Mouse (Mus musculus) myocyte (in vitro differentiated cells): Measurements from ENCODE around the gene Usp46. TPM values are rescaled to one million over a fixed set of nuclear protein-coding genes. Genes with fewer than 3 reads are reported as not detected.
"Not testable (repeated sequence)": the region's sequence is repeated elsewhere in the genome, so short reads cannot be mapped to it uniquely, and the experiment has no call there.

Experiments used
- H3K27me3 ChIP-seq: one replicate; pipeline ENCODE4 v1.6.1; 2011; ENCODE audit not compliant: control insufficient read depth, insufficient read depth, insufficient read length
- H3K36me3 ChIP-seq: one replicate; pipeline ENCODE4 v1.6.1; 2011; ENCODE audit not compliant: control insufficient read depth, insufficient read depth
- H3K4me2 ChIP-seq: one replicate; pipeline ENCODE4 v1.6.1; 2011; ENCODE audit warnings: low read depth, control low read depth
- H3K4me3 ChIP-seq: one replicate; pipeline ENCODE4 v1.5.1; 2011; ENCODE audit warnings: mild to moderate bottlenecking, control low read depth, moderate library complexity
- H3K79me2 ChIP-seq: one replicate; pipeline ENCODE4 v1.6.1; 2011; ENCODE audit not compliant: control insufficient read depth, insufficient read depth
- H3ac ChIP-seq: one replicate; pipeline ENCODE4 v1.6.1; 2011; ENCODE audit not compliant: control insufficient read depth, insufficient read length
- CEBPB ChIP-seq: IDR thresholded peaks from 2 replicates; pipeline ENCODE4 v1.6.1; 2011; ENCODE audit warnings: mild to moderate bottlenecking, moderate library complexity; ENCODE audit not compliant: poor library complexity, insufficient read depth, severe bottlenecking
- E2F4 ChIP-seq: IDR thresholded peaks from one replicate; pipeline ENCODE4 v1.6.1; 2011; ENCODE audit warnings: mild to moderate bottlenecking, control low read depth, moderate library complexity; ENCODE audit not compliant: insufficient read depth
- MAX ChIP-seq: IDR thresholded peaks from one replicate; pipeline ENCODE4 v1.6.1; 2011; ENCODE audit warnings: low read depth, mild to moderate bottlenecking, control low read depth
- MYOD1 ChIP-seq, 3 experiments: IDR thresholded peaks; one replicate each; pipeline ENCODE4 v1.6.1; 2011; ENCODE audit warnings: control low read depth in 2 of 3, low read depth in 2 of 3, mild to moderate bottlenecking in 2 of 3, moderate library complexity in 1 of 3; ENCODE audit not compliant: insufficient read length in 2 of 3, control insufficient read depth in 1 of 3
- MYOG ChIP-seq, 3 experiments: IDR thresholded peaks; one replicate each; pipeline ENCODE4 v1.6.1; 2011; ENCODE audit warnings: control low read depth in 2 of 3, low read depth in 2 of 3, mild to moderate bottlenecking in 2 of 3; ENCODE audit not compliant: insufficient read length in 2 of 3, control insufficient read depth in 1 of 3, insufficient read depth in 1 of 3
- POLR2A ChIP-seq: IDR thresholded peaks from one replicate; pipeline ENCODE4 v1.6.1; 2011; ENCODE audit warnings: low read depth, mild to moderate bottlenecking, control low read depth, moderate library complexity; ENCODE audit not compliant: insufficient read length
- POLR2AphosphoS2 ChIP-seq: IDR thresholded peaks from one replicate; pipeline ENCODE4 v1.6.1; 2011; ENCODE audit warnings: low read depth, control low read depth; ENCODE audit not compliant: insufficient read length
- REST ChIP-seq: IDR thresholded peaks from one replicate; pipeline ENCODE4 v1.6.1; 2011; ENCODE audit warnings: mild to moderate bottlenecking, control low read depth, moderate library complexity; ENCODE audit not compliant: insufficient read depth, insufficient read length
- SRF ChIP-seq: IDR thresholded peaks from one replicate; pipeline ENCODE4 v1.6.1; 2011; ENCODE audit warnings: low read depth; ENCODE audit not compliant: control insufficient read depth, insufficient read length
- TCF12 ChIP-seq: IDR thresholded peaks from one replicate; pipeline ENCODE4 v1.6.1; 2011; ENCODE audit warnings: mild to moderate bottlenecking, control low read depth; ENCODE audit not compliant: poor library complexity, insufficient read depth, severe bottlenecking
- TCF3 ChIP-seq: IDR thresholded peaks from one replicate; pipeline ENCODE4 v1.6.1; 2011; ENCODE audit warnings: low read depth, control low read depth; ENCODE audit not compliant: insufficient read length
- USF1 ChIP-seq: IDR thresholded peaks from one replicate; pipeline ENCODE4 v1.6.1; 2011; ENCODE audit warnings: low read depth, mild to moderate bottlenecking, control low read depth, moderate library complexity
- polyA plus RNA-seq: library from polyadenylated mRNA; unstranded; fragments of >200 nt; fragmentation: generic; extraction: Trizol; gene quantifications from one replicate; pipeline ENCODE4 v1.2.1, GENCODE M21; 2012; ENCODE audit warnings: missing spikeins

Gene Usp46
- polyA plus RNA-seq, 1 experiment = 6.1 TPM

GRCm38 (mm10) chr5:73970024-73970628, 98.1 kb downstream of the Usp46 start:
- Histone ChIP-seq H3K27me3 (no peaks in the 10 kb centered on the region), H3ac (no peak overlapping the region), H3K4me3 (no peak overlapping the region), H3K36me3 (no peaks in the 10 kb centered on the region), H3K79me2 (no peaks in the 10 kb centered on the region), H3K4me2 (no peak overlapping the region)
- TF ChIP-seq TCF3 (no peak), USF1 (peak; percentile 80)

GRCm38 (mm10) chr5:73969338-73969737, 98.9 kb downstream of the Usp46 start:
- TF ChIP-seq MYOG (IDR thresholded peaks at IDR 0.05; ENCODE audit: control insufficient read depth in 1 of 3, insufficient read depth in 1 of 3, insufficient read length in 2 of 3, low read depth in 2 of 3) = no peak
- TF ChIP-seq SRF = no peak
- TF ChIP-seq USF1 = no peak
- no peak overlapping the region for H3ac ChIP-seq
- no peak overlapping the region for H3K4me2 ChIP-seq
- no peaks in the 10 kb centered on the region for H3K36me3 ChIP-seq
- no peaks in the 10 kb centered on the region for H3K27me3 ChIP-seq
- no peaks in the 10 kb centered on the region for H3K79me2 ChIP-seq
- H3K4me3 ChIP-seq = no peak overlapping the region

GRCm38 (mm10) chr5:73959779-73960178, 108.5 kb downstream of the Usp46 start:
- Histone ChIP-seq H3K4me3 (no peak overlapping the region), H3K27me3 (no peaks in the 10 kb centered on the region), H3K36me3 (no peaks in the 10 kb centered on the region), H3ac (no peak overlapping the region), H3K79me2 (no peaks in the 10 kb centered on the region), H3K4me2 (no peak overlapping the region)
- TF ChIP-seq MYOG (IDR thresholded peaks at IDR 0.05; ENCODE audit: control insufficient read depth in 1 of 3, insufficient read depth in 1 of 3, insufficient read length in 2 of 3, low read depth in 2 of 3) (no peak), TCF12 (no peak), CEBPB (no peak), POLR2AphosphoS2 (no peak)

GRCm38 (mm10) chr5:73958614-73959013, 109.6 kb downstream of the Usp46 start:
- not testable (repeated sequence) for H3K4me2 ChIP-seq, H3K36me3 ChIP-seq, H3K27me3 ChIP-seq, H3ac ChIP-seq, H3K79me2 ChIP-seq, H3K4me3 ChIP-seq

- no peak overlapping the region for H3K4me2 ChIP-seq
- H3K4me3 ChIP-seq = no peak overlapping the region
- no peaks in the 10 kb centered on the region for H3K79me2 ChIP-seq
- H3K36me3 ChIP-seq = no peaks in the 10 kb centered on the region
- peaks cover 3% of the 10 kb centered on the region for H3K27me3 ChIP-seq
- TF ChIP-seq CEBPB (no peak), POLR2AphosphoS2 (no peak), MYOD1 (IDR thresholded peaks at IDR 0.05; ENCODE audit: control insufficient read depth in 1 of 3, insufficient read length in 2 of 3, low read depth in 2 of 3) (no peak), POLR2A (no peak), E2F4 (no peak), SRF (no peak), MYOG (IDR thresholded peaks at IDR 0.05; ENCODE audit: control insufficient read depth in 1 of 3, insufficient read depth in 1 of 3, insufficient read length in 2 of 3, low read depth in 2 of 3) (no peak), REST (no peak), TCF12 (no peak), TCF3 (no peak), USF1 (no peak), MAX (no peak)
- H3ac ChIP-seq = no peak overlapping the region
Measured at GRCm38 (mm10) chr5:73958096-73958495, 110.1 kb downstream of the Usp46 start.

- Histone ChIP-seq H3ac (no peak overlapping the region), H3K79me2 (no peaks in the 10 kb centered on the region), H3K36me3 (no peaks in the 10 kb centered on the region), H3K27me3 (peaks cover 6% of the 10 kb centered on the region), H3K4me3 (no peak overlapping the region), H3K4me2 (no peak overlapping the region)
- no peak for TF ChIP-seq REST
- TF ChIP-seq POLR2AphosphoS2 = no peak
- TF ChIP-seq TCF3 = no peak
- TF ChIP-seq MYOD1 (IDR thresholded peaks at IDR 0.05; ENCODE audit: control insufficient read depth in 1 of 3, insufficient read length in 2 of 3, low read depth in 2 of 3) = no peak
- TF ChIP-seq MYOG (IDR thresholded peaks at IDR 0.05; ENCODE audit: control insufficient read depth in 1 of 3, insufficient read depth in 1 of 3, insufficient read length in 2 of 3, low read depth in 2 of 3) = no peak
Measured at GRCm38 (mm10) chr5:73955691-73956090, 112.5 kb downstream of the Usp46 start.
